Mouse (Mus musculus): Measurements from ENCODE around the gene Zfp445.

DNA sequence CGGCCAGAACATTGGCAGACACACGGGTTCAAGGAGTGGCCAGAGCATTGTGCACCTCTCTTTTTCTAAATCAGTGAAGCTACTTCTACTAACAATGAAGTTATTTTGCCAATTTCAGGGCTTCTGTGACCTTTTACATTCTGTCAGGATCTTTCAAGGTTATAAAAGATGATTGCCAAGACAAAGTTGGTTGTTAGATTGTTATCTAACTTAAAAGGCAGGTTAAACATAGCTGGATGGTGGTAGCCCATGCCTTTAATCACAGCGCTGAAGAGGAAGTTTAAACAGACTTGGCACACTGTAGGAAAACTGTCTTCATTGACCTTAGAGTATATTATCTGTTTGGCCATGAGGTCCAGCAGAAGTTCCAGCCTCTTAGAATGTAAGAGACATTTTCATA is 20.2 kb downstream of the Zfp445 start:
- TF ChIP-seq CTCF (IDR thresholded peaks at IDR 0.05; ENCODE audit: extremely low read depth, insufficient read depth, low read length) (no peak), POLR2A (IDR thresholded peaks at IDR 0.05; ENCODE audit: extremely low read depth, insufficient read depth, low read length) (no peak)

Measured in cortical plate, adult 2 months (tissue).